Mouse (Mus musculus) CD4-positive, CD25-positive, alpha-beta regulatory T cell, adult 9 weeks (primary cell): ENCODE measurements around the gene Aatf. TPM values are rescaled to one million over a fixed set of nuclear protein-coding genes. Genes with fewer than 3 reads are reported as not detected.

Experiments used
- polyA plus RNA-seq: library from polyadenylated mRNA; unstranded; fragments of 100-300 nt; shearing (Covaris generic); gene quantifications from one replicate; pipeline ENCODE4 v1.2.1, GENCODE M21; 2017

Gene Aatf
- 72.7 TPM for polyA plus RNA-seq

GRCm38 (mm10) chr11:84513171-84514116 lies at the start of gene Aatf:
Gene Aatf, minus strand, starts transcription at chr11:84513522.

GRCm38 (mm10) chr11:84525421-84526274 lies 12.3 kb upstream of the Aatf start, which contains the start of gene Lhx1:
Gene Lhx1, minus strand, starts transcription at chr11:84525535.

Other genes starting within 250 kb of the Aatf start
- gene Lhx1, start 12.0 kb upstream of the Aatf start, polyA plus RNA-seq: not detected